Comparison of ENCODE assay signal across 10 mouse cellular contexts in the genomic region with DNA sequence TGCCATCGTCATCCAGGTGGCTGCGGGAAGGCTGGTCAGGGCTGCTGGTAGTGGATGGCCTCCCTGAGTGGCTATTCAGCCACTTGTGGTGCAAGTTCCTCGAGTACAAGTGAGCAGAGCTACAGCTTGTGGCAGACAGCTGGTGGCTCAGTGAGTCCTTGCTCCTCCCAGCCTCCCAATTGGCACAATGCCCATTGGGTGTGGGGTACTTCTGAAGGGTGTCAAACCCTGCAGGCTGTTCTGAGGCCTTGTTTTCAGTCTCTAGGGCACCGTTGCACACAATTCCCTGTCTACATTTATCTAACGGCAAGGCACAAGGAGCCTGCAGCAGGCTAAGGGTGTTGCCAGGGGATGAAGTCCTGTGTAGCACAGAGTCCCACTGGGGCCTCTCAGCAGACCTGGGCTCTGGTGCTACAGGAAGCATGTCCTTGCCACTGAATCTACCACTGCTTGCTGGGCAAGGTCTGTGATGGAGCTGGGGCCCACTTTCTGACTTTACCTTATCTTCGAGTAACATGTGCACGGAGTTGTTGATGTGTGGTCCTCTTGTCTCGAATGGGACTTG. TPM values are rescaled to one million over a fixed set of nuclear protein-coding genes. Genes with fewer than 3 reads are reported as not detected.
A peak's percentile ranks its signal among the peaks of the same experiment; 100 is the strongest.
DNase-seq lines count a peak whose midpoint lies in the region; ATAC-seq lines count a peak whose summit lies in the region.
"Had no signal": no experiment of that assay in that cellular context is flagged by ENCODE, and none has a peak within 500 bp of the region (broad histone marks: within the 10 kb centered on the region; RNA-seq: fewer than 3 reads in every experiment).

No protein-coding gene starts in this region.

- 83% methylated on average over 8 of the region's 8 CpGs for WGBS in kidney, embryonic 16.5 days
- 74% methylated on average over 8 of the region's 8 CpGs for WGBS in forebrain, embryonic 14.5 days
- 64% methylated on average over 8 of the region's 8 CpGs for WGBS in lung, embryonic 15.5 days

- no peak overlapping the region for H3K4me2 ChIP-seq in kidney, embryonic 16.5 days (replicated peaks; ENCODE audit: low read depth, low read length)
- no peak overlapping the region for H3K4me2 ChIP-seq in forebrain, embryonic 14.5 days (ENCODE audit: low read length)
- H3K4me2 ChIP-seq in lung, embryonic 15.5 days = no peak overlapping the region

- H3K9me3 ChIP-seq in kidney, embryonic 16.5 days (ENCODE audit: low read length) = no peaks in the 10 kb centered on the region
- H3K9me3 ChIP-seq in forebrain, embryonic 14.5 days (replicated peaks; ENCODE audit: control insufficient read depth, low read length) = no peaks in the 10 kb centered on the region
- no peaks in the 10 kb centered on the region for H3K9me3 ChIP-seq in lung, embryonic 15.5 days

- no peaks in the 10 kb centered on the region for H3K4me1 ChIP-seq in kidney, embryonic 16.5 days (ENCODE audit: insufficient read depth, low read length)
- no peaks in the 10 kb centered on the region for H3K4me1 ChIP-seq in forebrain, embryonic 14.5 days (ENCODE audit: control insufficient read depth, insufficient read depth, low read length)
- H3K4me1 ChIP-seq in lung, embryonic 15.5 days = peaks cover 12% of the 10 kb centered on the region; the same call in 1 of the 2 replicates

- no peak for ATAC-seq in kidney, embryonic 16.5 days (ENCODE audit: low FRiP score, low TSS enrichment)
- ATAC-seq in forebrain, embryonic 14.5 days = peak; percentile 77
- ATAC-seq in lung, embryonic 15.5 days (ENCODE audit: borderline replicate concordance, extremely low read depth, low FRiP score, low TSS enrichment) = peak; percentile 81
- ATAC-seq: Patski had no signal

- H3K4me3 ChIP-seq in kidney, embryonic 16.5 days (ENCODE audit: low read length) = no peak overlapping the region
- H3K4me3 ChIP-seq in forebrain, embryonic 14.5 days (ENCODE audit: low read depth, low read length) = no peak overlapping the region
- H3K4me3 ChIP-seq in lung, embryonic 15.5 days = no peak overlapping the region
- H3K4me3 ChIP-seq: heart, adult 2 months had no signal

- H3K27me3 ChIP-seq in kidney, embryonic 16.5 days (ENCODE audit: insufficient read depth, low read length) = no peaks in the 10 kb centered on the region
- H3K27me3 ChIP-seq in forebrain, embryonic 14.5 days (replicated peaks; ENCODE audit: control insufficient read depth, insufficient read depth, low read length) = no peaks in the 10 kb centered on the region
- H3K27me3 ChIP-seq in lung, embryonic 15.5 days = no peaks in the 10 kb centered on the region
- H3K27me3 ChIP-seq: Patski had no signal

- H3K36me3 ChIP-seq in kidney, embryonic 16.5 days (ENCODE audit: insufficient read depth, low read length) = peaks cover 75% of the 10 kb centered on the region
- peaks cover 98% of the 10 kb centered on the region for H3K36me3 ChIP-seq in forebrain, embryonic 14.5 days (ENCODE audit: control insufficient read depth, insufficient read depth, low read length)
- peaks cover 87% of the 10 kb centered on the region for H3K36me3 ChIP-seq in lung, embryonic 15.5 days

- no peak overlapping the region for H3K9ac ChIP-seq in kidney, embryonic 16.5 days (replicated peaks; ENCODE audit: low read length)
- H3K9ac ChIP-seq in forebrain, embryonic 14.5 days (ENCODE audit: low read length) = no peak overlapping the region
- H3K9ac ChIP-seq in lung, embryonic 15.5 days = no peak overlapping the region

- H3K27ac ChIP-seq in kidney, embryonic 16.5 days (ENCODE audit: low read length) = no peak overlapping the region
- H3K27ac ChIP-seq in forebrain, embryonic 14.5 days (ENCODE audit: low read depth, low read length) = peak overlapping the region; percentile 44; the same call in 1 of the 2 replicates
- H3K27ac ChIP-seq in lung, embryonic 15.5 days = peak overlapping the region; percentile 10; the same call in 1 of the 2 replicates
- H3K27ac ChIP-seq: heart, adult 2 months had no signal

- peak; percentile 45 for DNase-seq in kidney, postnatal 10 days
- DNase-seq in c-Kit-positive CD71-positive TER-119-negative erythroid progenitor cells, embryonic 14.5 days (ENCODE audit: low read depth) = peak; percentile 68
- DNase-seq in forebrain, embryonic 14.5 days (ENCODE audit: low spot score) = peak; percentile 82
- no peak for DNase-seq in embryo, embryonic 10 days (ENCODE audit: low spot score)
- no peak for DNase-seq in layer of hippocampus, postnatal 25 days (ENCODE audit: extremely low spot score in 1 of 2, low spot score in 1 of 2)
- DNase-seq in thymus, postnatal 25 days = no peak

RNA-seq across cellular contexts. Expression of a gene that starts 46.6 kb away (rescaled TPM):
- polyA plus RNA-seq in kidney, embryonic 16.5 days (2015; fragmentation: Nextera tagmentation; extraction: Ambion mirVana) = 0.51 and 0.66 TPM in 2 replicates
- 0.09 and 0.11 TPM in 2 replicates for polyA plus RNA-seq in forebrain, embryonic 14.5 days (2014; fragmentation: Nextera tagmentation; extraction: Ambion mirVana)
- 0.20 and 0.22 TPM in 2 replicates for polyA plus RNA-seq in lung, embryonic 15.5 days (2015; fragmentation: Nextera tagmentation; extraction: Ambion mirVana)
- total RNA-seq in layer of hippocampus, postnatal 25 days (2021) = under 1 TPM in 1 of 2 experiments, not detected in 1; 0.45 TPM
- polyA plus RNA-seq: heart, adult 2 months; Patski had no signal

Comparison
In these comparisons a context has a peak if more than half of its experiments do, and no peak if none do; other contexts are left out.
1. DNase-seq: peak in kidney, postnatal 10 days (single experiment), c-Kit-positive CD71-positive TER-119-negative erythroid progenitor cells, embryonic 14.5 days (single experiment) and forebrain, embryonic 14.5 days (single experiment); none in embryo, embryonic 10 days (single experiment), layer of hippocampus, postnatal 25 days (0 of 2) and thymus, postnatal 25 days (single experiment).